Mouse (Mus musculus): ENCODE results near the gene Nectin2.

Nectin2 gene

GRCm38 (mm10) chr7:19690845-19691244 lies 59.4 kb downstream of the Nectin2 start:
- DNase-seq (ENCODE audit: low read depth, low spot score) = no peak

GRCm38 (mm10) chr7:19688611-19689010 lies 61.7 kb downstream of the Nectin2 start:
- DNase-seq (ENCODE audit: low read depth, low spot score) = no peak

GRCm38 (mm10) chr7:19688101-19688500 lies 62.2 kb downstream of the Nectin2 start:
- no peak for DNase-seq (ENCODE audit: low read depth, low spot score)

- DNase-seq (ENCODE audit: low read depth, low spot score) = peak; percentile 76
These were observed 63.2 kb downstream of the Nectin2 start for GRCm38 (mm10) chr7:19686927-19687583.

GRCm38 (mm10) chr7:19686521-19686920 lies 63.8 kb downstream of the Nectin2 start:
- DNase-seq (ENCODE audit: low read depth, low spot score) = no peak

GRCm38 (mm10) chr7:19685374-19685773 lies 64.9 kb downstream of the Nectin2 start:
- DNase-seq (ENCODE audit: low read depth, low spot score) = no peak

GRCm38 (mm10) chr7:19683771-19684201 lies 66.5 kb downstream of the Nectin2 start:
- DNase-seq (ENCODE audit: low read depth, low spot score) = no peak

GRCm38 (mm10) chr7:19682979-19683378 lies 67.3 kb downstream of the Nectin2 start:
- no peak for DNase-seq (ENCODE audit: low read depth, low spot score)

- no peak for DNase-seq (ENCODE audit: low read depth, low spot score)
These were observed 69.0 kb downstream of the Nectin2 start, which contains the start of the genes Gm44805 and Apoc4 for GRCm38 (mm10) chr7:19681202-19681694. TSS of gene Gm44805 (minus strand) at chr7:19681423. TSS of gene Apoc4 (minus strand) at chr7:19681479.

GRCm38 (mm10) chr7:19680702-19681101 lies 69.6 kb downstream of the Nectin2 start:
- DNase-seq (ENCODE audit: low read depth, low spot score) = no peak

- DNase-seq (ENCODE audit: low read depth, low spot score) = no peak
These were observed 71.4 kb downstream of the Nectin2 start for GRCm38 (mm10) chr7:19678901-19679300.

- DNase-seq (ENCODE audit: low read depth, low spot score) = no peak
These were observed 72.4 kb downstream of the Nectin2 start, which contains the start of gene Apoc2 for GRCm38 (mm10) chr7:19677872-19678271. TSS of gene Apoc2 (minus strand) at chr7:19677941.

- DNase-seq (ENCODE audit: low read depth, low spot score) = no peak
These were observed 73.6 kb downstream of the Nectin2 start for GRCm38 (mm10) chr7:19676662-19677061.

- no peak for DNase-seq (ENCODE audit: low read depth, low spot score)
These were observed 74.5 kb downstream of the Nectin2 start for GRCm38 (mm10) chr7:19675824-19676223.

GRCm38 (mm10) chr7:19673083-19673699 lies 77.1 kb downstream of the Nectin2 start:
- no peak for DNase-seq (ENCODE audit: low read depth, low spot score)

GRCm38 (mm10) chr7:19671511-19671910 lies 78.8 kb downstream of the Nectin2 start:
- DNase-seq (ENCODE audit: low read depth, low spot score) = no peak

GRCm38 (mm10) chr7:19668947-19669721 lies 81.1 kb downstream of the Nectin2 start:
- DNase-seq (ENCODE audit: low read depth, low spot score) = peak; percentile 77

GRCm38 (mm10) chr7:19667434-19667833 lies 82.8 kb downstream of the Nectin2 start:
- no peak for DNase-seq (ENCODE audit: low read depth, low spot score)

- no peak for DNase-seq (ENCODE audit: low read depth, low spot score)
These were observed 83.5 kb downstream of the Nectin2 start for GRCm38 (mm10) chr7:19666750-19667149.

All from WW6 (cell line).